Mouse (Mus musculus) monocyte, adult 2 months (primary cell): ENCODE data around the gene Rbpms2.

Experiments
- DNase-seq, 2 experiments: peaks; one replicate each; pipeline ENCODE4 v3.0.0; 2022; ENCODE audit warnings: low spot score in 2 of 2, low read depth in 1 of 2

Rbpms2 gene

GRCm38 (mm10) chr9:65692959-65693603 is 63.6 kb downstream of the Rbpms2 start:
- DNase-seq: no peak

- DNase-seq: no peak
These were observed 66.2 kb downstream of the Rbpms2 start for GRCm38 (mm10) chr9:65695646-65696045.

- DNase-seq: no peak
These were observed 66.9 kb downstream of the Rbpms2 start for GRCm38 (mm10) chr9:65696337-65696736.

GRCm38 (mm10) chr9:65697356-65697755 is 67.9 kb downstream of the Rbpms2 start:
- DNase-seq: no peak

- no peak for DNase-seq
These were observed 68.5 kb downstream of the Rbpms2 start for GRCm38 (mm10) chr9:65697992-65698391.

GRCm38 (mm10) chr9:65700504-65700903 is 71.1 kb downstream of the Rbpms2 start:
- DNase-seq: no peak

- DNase-seq: no peak
These were observed 72.8 kb downstream of the Rbpms2 start for GRCm38 (mm10) chr9:65702286-65702685.

- DNase-seq: no peak
These were observed 73.8 kb downstream of the Rbpms2 start for GRCm38 (mm10) chr9:65703241-65703640.

GRCm38 (mm10) chr9:65703926-65704595 is 74.6 kb downstream of the Rbpms2 start:
- DNase-seq: no peak
